Mouse (Mus musculus) kidney, adult 9 months (tissue): ENCODE results near the gene Foxd4.
"Not testable (repeated sequence)": the region's sequence is repeated elsewhere in the genome, so short reads cannot be mapped to it uniquely, and the experiment has no call there.

Source experiments
- DNase-seq: peaks from one replicate; pipeline ENCODE4 v3.0.0; 2022

Foxd4 gene

DNA sequence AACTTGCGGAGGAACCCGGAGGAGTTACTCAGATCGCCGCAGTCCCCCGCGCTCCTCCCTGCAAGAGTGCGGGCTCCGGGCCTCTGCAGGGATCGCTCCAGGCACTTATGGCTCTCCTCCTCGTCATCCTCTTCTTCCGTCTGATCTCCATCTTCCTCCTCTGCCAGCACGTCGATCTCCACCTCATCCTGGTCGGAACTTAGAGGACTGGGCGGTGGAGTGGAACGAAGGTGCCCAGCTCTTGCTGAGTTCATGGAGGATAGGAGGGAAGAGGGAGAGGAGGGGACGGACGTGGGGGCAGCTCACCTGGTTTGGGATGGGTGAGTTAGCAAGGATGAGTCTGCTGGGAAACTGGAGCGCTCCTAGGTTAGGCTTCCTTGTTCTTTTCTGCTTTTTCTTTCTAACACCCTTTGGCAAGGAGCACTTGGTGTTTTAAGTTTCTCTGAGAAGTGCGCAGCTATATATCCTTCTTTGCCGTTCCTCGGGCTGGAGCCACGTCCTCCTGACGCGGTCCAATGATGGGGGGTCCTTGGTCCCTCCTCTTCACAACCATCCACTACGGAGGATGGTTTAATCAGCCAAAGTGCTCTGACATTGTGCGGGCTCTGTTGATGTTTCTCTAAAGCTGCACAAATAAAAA, at the start of gene Foxd4:
Foxd4 (minus strand) TSS at position 617 of the 640 bp plus-strand sequence.
- no peak for DNase-seq

DNA sequence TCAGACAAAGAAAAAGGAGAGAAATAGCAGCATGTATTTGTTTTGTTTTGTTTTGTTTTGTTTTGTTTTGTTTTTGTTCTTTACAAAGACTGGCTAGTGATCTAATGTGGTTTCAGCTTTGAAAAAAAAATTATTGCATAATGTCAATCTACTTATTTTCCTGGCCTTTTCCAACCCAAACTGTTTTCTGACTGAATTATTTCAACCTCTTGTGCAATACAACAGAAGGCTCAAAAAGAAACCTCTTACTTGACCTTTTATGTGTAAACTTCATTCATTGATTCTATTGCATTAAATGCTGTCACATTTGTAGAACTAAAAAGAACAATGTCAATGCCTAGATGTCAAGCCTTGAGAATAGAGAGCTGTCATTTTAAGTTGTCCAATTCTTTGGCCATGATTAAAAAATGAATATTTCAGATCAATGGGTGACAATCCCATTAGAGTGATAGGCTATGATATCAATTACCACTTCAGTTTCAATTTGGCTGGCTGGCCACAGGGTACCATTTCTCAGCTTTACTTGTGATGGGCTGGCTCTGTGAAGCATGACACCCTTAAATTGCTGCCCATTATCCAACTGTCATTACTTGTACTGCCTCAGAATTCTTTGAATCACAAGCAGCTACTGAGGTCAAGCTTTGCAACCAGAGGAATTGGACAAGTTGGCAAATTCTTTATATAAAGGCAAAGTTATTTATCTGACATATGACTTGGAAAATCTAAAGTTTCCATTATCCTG, 44.7 kb upstream of the Foxd4 start:
- DNase-seq: no peak

DNA sequence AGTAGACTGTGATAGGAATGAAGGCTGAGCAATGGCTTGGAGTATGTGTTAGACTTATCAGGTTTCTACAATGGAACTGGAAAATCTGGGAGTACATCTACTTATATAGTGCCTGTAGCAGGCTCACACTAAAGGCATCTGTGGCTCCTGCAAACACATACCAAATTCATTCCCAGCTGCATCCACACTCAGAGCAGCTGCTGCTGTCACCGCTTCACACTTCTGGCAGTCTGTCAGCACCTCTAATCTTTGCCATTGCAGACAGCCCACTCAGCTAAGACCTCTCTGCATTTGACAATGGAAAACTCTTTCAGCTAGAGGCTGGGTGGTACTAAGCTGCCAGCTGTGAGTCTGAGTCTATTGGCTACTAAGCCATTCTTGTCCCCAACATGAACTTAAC, 36.1 kb upstream of the Foxd4 start:
- no peak for DNase-seq

DNA sequence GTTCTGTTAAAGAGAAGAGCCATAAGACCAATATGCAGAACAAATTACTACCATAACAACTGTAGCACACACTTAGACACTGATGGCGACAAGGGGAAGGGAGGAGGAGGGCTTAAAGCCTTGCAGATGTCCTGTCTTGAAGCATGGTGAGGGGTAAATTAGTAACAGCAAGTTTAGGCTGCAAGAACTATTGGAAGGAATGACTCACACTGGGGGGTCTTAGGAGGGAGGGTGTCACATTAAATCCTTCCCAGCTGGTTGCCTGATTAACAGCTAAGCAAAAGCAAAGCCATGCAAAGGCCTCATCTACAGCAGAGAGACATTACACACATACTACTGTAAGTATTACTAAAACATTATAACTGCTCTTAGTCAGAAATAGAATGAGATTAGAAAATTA, 28.0 kb upstream of the Foxd4 start:
- DNase-seq: no peak

DNA sequence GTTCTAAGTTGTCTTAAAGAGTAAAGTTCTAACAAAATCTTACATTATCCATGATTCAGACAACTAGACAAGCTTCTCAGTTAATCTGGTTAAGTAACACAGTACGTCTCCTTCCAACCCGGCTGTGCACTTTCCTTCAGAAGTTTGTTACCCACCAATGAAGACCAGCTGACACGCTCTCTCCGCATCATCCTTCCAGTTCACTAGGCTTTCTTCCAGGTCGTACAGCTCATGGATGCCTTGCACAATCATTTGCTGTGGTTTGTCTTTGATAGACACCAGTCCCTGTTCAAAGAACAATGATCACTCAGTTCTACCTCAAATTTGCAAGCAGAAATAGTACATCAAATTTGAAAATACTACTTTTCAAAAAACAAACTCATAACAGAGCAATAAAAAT, 19.9 kb upstream of the Foxd4 start:
- no peak for DNase-seq

DNA sequence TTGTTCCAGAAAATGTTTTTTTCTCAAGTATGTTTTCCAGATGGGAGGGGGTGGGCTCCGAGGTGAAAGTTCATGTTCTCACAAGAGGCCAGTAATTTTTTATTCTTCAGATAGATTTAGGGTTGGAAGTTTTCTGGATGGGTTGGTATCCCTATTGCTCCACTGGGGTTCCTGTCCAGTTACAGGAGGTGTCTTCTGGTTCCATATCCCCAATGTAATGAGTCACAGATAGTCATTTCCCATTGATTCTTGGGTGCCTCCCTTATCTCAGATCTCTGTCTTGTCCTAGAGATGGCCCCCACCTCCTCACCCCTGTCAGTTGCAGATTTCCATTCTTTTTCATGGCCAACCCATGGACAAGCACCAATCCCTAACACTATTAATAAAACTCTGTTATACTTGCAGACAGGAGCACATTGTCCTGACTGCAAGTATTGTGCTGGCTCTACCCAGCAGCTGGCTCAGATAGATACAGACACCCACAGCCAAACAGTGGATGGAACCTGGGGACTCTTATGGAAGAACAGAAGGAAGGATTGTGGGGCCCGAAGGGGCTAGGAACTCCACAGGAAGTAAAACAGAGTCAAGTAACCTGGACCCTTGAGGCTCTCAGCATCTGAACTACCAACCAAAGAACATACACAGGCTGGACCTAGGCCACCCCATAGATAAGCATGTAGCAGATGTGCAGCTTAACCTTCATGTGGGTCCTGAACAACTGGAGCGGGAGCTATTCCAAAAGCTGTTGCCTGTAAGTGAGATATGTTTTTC, 7.6 kb upstream of the Foxd4 start:
- no peak for DNase-seq

DNA sequence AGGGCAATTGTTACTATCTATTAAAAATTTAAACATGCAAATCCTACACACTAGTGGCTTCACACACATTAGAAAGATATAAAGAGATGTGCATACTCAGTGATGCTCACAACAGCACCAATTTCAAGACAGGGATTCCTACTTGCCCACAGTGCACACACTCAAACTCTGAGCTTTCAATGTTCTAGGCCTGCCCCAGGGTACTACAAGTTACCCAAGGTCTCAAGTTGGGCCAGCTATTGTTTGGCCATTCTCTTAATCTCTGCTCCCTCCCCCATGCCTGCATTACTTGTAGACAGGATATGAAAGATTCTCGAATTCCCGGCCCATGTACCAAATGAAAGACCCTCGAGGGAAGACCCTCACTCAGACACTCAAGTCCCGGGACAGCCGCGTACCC, 6.7 kb upstream of the Foxd4 start:
- DNase-seq: no peak

DNA sequence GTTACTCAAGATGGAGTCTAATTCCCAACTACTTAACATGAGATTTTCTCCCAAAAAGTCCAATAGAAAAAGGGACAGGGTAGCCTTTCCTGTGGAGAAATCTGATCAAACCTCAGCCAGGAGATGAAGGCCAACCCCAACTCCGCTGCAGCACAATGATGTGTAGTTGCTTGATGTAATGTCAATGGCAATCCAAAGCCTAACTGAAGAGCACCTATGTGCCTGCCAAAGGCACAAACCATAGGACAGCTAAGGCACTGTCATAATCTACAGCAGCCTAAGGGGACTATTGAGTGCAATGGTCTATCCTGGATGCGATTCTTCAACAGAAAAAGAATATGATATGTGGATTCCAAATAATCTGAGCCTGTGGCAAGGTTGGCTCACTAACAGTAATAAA, 1.8 kb upstream of the Foxd4 start:
- DNase-seq: no peak

DNA sequence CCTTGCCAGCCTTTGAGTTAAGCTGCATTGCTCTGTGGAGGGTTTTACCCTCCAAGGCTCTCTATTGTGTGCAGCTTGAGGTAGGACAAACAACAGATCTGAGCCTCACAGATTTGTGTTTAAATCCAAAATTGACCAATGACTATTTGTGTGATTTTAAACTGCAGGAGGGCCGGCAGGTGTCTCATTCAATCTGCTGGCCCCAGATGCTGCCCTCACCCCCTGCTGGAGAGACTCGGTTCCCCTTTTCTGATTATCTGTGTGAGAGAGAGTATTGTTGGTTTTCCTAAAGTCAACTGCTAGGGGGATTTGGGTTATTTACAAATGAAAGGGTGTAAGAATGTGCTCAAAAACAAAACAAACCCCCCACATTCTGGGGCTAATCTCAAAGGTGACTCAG, 1.3 kb upstream of the Foxd4 start:
- no peak for DNase-seq

DNA sequence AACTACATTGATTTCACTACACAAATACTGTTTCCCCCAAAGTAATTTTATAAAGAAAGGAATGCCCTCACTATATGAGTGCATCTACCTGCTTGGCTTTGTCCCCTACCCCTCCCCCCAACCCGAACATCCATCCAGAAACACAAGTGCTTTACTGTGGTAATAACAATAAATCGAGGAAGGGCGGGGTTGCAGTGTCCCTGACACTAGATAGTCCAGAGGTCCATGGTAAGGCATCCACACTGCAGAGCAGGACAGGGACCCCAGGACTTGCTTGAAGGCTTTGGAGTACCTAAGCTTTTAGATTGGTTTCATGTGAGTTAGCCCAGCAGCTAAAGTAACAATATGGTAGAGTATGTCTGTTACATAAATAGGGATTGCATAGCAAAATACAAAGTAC, 669 bp upstream of the Foxd4 start:
- no peak for DNase-seq

DNA sequence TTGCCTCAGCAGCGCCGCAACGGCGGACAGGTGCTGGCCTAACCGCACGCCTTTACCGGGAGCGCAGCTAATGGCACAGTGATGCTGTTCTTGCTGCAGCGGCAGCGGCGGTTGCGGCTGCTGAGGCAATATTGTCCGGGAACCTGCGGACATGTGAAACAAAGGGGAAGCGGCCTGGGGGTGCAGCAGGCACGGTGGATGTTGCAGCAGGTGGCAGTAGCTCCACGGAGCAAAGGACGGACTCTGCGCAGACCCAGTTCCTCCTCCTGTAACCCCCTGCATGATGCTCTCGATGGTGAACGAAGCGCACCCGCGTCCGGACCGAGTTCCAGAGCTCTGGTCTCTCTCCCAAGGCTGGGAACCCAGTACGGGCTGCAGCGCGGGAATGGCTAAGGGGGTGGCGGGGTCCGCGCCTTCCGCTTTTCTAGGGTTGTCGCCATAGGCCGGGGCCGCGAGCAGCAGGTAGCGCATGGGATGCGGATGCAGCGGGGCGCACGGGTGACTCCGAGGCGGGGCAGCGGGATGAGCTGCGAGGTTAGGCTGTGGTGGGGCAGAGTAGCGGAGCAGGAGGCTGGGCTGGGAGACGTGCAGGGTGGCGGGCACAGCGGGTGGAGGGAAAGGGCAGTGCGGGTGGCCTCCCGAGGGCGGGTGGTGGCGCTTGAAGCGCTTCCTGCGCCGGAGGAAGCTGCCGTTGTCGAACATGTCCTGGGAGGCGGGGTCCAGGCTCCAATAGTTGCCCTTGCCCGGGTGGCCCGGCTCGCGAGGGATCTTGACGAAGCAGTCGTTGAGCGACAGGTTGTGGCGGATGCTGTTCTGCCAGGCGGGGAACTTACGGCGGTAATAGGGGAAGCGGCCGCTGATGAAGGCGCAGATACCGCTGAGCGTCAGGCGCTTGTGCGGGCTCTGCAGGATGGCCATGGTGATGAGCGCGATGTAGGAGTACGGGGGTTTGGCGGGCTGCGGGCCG, 1.1 kb downstream of the Foxd4 start:
- DNase-seq: no peak

DNA sequence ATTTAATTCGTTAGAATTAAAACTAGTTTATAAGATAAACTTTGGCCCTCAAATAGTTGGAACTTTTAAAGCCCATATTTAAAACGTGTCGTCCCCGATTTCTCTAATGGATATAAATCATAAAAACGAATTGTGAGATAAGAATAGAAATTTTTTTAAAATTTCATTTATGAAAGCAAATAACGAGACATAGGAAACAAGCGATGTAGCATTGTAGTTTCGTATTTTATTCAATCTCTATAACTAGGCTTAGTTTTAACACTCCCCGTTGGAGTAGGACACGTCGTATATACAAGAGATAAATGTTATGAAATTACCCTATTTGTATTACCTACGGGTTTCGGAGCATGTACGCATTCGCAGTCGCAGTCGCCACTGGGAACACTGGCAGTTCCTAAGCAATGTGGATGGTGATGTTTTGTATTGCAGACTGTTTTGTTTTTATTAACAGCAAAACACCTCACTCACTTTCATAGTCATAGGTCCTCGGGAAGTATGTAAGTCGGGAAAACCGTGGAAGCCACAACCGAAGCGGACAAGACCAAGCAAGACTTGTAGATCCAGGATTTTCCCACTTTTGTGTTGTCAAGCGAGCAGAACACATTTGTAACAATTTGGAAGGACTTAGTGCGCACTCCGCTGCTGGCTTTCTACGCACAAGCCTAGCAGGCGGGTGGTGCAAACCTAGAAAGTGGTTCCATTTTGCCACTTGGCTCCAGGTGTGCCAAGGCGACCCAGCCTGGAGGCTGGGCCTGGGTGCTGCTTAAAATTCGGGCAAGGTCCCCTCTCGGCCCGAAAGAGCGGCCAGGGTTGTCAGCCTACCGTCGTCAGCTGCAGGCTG, 2.0 kb downstream of the Foxd4 start:
- no peak for DNase-seq

DNA sequence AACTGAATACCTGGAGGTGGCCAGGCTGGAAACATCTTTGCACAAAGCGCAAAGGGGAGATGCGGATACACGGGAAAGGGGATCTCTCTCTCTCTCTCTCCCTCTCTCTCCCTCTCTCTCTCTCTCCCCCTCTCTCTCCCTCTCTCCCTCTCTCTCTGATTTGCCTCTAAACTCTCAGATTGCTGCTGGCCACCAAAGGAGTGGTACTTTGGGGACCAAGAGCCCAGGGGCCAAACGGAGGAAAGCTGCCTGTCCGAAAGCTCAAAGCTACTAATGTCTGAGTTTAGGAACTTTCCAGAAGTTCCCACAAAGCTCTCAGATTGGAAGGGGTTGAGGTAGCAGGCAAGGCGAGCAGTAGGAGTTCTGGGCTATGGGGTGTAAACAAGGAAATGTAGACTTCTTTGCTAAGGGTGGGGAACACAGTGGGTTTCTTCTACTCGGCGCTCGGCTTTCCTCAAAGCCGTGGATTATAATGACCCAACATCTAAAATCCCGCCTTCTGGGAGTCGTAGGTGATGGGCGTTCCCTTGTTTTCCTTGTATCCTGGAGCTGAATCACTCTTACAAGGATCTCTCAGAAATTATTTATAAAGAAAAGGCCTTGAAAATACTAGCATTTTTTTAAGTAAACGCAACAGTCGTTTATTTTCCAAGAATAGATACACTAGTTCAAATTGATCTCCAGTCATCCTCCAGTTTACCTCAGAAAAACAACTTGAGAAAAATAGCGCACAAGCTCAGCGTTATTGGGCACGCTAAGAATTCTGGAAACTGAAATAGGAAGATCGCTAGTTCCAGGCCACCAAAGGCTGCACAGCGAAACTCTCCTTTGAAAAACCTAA, 2.9 kb downstream of the Foxd4 start:
- DNase-seq: no peak

DNA sequence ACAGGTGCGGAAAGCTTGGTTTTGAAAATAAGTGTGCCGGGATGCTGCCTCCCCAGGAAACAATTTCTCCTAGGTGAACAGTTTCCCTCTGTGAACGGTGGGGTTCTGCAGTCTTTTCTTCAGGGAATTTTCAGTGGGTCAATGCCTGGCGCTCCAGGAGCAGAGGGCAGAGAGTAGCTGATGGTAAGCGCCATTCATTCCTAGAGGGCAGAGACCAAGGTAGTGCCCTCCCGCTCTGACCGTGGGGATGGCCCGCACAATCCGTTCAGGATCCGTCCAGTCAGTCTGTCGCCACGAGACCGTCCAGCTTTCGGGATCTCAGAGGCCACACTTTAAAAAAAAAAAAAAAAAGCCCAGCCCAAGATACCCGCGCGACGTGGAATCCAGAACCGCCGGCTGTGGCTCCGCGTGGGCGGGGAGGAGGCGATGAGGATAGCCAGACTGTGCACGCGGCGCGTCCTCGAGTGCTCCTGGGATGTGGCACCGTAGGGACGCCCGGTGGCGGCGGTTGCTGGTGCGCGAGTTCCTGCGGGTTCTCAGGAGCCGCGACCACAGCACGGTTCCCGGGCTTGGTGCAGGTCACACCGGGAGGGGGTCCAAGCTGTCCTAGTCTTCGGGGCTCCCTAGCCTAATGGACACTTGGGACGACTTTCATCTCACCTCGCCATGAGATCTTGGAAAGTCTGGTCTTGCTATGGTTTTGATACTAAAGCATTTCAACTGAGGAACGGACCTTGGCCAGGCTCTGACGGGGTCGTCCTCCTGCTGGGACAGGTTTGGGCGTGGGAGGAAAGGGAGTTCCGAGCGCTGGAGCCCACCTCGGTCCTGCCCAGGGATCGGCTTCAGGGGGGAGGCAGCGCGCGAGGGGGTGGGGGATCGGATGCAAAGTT, 3.7 kb downstream of the Foxd4 start:
- no peak for DNase-seq

DNA sequence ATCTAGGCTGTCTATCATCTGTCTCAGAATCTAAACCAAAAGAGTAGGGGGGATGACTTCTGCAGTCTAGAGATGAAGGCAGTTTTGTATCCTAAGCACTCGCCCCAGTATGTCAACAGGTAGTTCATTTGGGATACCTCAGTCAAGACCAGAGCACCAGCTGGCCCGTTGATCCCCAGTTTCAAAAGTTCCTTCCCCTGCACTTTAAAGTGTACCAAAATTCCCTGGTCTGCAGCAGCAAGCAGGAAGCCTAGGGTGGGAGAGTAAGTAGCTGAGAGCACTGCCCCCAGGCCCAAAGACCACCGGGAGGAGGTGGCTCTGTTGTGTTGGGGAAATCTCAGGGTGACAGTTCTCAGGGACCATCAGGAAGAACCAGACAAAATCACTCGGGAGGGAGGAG, 4.5 kb downstream of the Foxd4 start:
- no peak for DNase-seq

DNA sequence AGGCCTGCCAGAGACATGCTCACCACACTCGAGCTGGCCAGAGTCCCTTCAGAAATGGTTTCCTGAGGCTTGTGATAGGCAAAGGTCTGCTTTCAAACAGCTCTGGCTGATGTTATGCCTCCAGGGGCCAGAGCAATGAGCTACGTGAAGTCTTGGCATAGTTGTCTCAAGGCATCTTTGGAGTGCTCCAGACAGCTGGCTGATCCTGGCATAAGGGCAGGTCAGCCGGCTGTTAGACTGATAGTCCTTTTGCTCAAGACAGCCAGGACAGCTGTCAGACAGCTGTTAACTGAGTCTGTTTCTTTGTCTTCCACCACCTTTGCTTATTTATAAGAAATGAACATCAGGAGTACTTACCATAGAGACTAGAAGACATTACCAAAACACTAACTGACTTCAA, 14.1 kb downstream of the Foxd4 start:
- DNase-seq: no peak

DNA sequence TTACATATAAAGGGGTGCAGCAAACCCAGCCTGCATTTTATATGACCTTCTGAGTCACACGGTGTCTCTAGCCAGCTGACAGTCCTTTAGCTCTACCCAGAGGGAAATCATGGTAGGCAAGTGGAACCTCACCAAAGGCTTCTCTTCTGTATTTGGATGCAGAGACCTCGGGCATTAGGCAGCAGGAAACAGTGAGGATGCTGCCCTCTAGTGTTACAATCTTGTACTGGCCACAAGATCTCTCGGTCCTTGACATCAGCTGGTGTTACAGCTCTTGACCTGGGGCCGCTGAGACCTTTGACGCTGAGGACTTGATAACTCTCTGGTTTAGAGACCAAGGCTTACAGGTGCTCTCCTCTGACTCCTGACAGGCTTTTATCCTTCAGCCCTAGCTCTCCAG, 15.5 kb downstream of the Foxd4 start:
- peak; percentile 64 for DNase-seq

DNA sequence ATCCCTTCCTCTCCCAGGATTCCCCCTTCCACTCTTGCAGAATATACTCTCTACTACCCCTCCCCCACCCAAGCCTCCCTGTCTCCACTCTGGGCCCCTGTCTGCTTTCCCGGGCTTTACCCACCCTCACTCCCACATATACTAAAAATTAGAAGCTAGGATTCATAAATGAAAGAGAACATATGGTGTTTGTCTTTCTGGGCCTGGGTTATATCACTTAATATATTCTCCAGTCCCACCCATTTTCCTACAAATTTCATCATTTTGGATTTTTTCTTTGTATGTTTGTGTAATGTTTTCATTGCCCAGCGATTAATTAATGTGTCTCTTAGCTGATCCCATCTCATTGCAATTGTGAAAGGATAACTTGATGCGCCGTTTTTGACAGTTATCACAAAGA, 19.8 kb downstream of the Foxd4 start:
- no peak for DNase-seq

DNA sequence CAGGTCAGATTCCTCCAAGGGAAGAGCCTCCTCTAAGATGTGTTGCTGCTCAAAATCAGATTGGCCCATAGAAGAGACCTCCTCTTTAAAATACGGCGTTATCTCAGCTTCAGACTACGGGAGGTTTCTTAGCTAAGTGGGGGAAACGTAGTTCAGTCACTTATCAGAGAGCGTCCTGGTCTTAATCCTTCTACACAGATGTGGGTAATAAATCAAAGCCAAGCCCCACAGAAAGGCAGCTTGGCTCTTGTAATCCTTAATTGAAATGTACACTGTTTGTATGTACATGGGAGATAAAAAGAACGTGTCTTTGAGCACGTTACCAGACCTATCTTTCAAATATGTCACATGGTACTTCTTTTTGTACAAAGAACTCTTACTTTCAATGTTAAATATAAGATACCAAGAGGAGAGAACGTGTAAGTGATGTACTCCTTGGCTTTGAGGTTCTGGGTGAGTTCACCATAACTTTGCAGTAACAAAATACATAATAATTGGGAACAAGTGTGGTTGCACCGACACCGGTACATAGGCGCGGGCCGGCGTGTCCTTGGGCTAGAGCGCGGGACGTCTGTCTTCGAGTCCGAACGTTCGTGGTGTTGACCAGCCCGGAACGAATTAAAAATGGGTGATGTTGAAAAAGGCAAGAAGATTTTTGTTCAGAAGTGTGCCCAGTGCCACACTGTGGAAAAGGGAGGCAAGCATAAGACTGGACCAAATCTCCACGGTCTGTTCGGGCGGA, 25.7 kb downstream of the Foxd4 start, which contains the start of gene Gm10053:
Gm10053 (plus strand) TSS at position 558 of the 742 bp plus-strand sequence.
- not testable (repeated sequence) for DNase-seq
